Mouse (Mus musculus) embryonic fibroblast, embryonic 13.5 days (primary cell): ENCODE measurements around the gene Celf2. TPM values are rescaled to one million over a fixed set of nuclear protein-coding genes. Genes with fewer than 3 reads are reported as not detected.

Experiments
- H3K27ac ChIP-seq: 2 replicates; pipeline ENCODE4 v1.5.1; 2012; ENCODE audit warnings: low read length, control low read depth, inconsistent platforms; ENCODE audit not compliant: insufficient read depth
- H3K4me1 ChIP-seq: 2 replicates; pipeline ENCODE4 v1.6.1; 2011; ENCODE audit warnings: low read length; ENCODE audit not compliant: control insufficient read depth, insufficient read depth
- H3K4me3 ChIP-seq: 2 replicates; pipeline ENCODE4 v1.5.1; 2011; ENCODE audit warnings: mild to moderate bottlenecking, control low read depth, low read length; ENCODE audit not compliant: insufficient read depth
- CTCF ChIP-seq: IDR thresholded peaks from 2 replicates; pipeline ENCODE4 v1.5.1; 2011; ENCODE audit warnings: mild to moderate bottlenecking, control low read depth, low read length, moderate library complexity, borderline replicate concordance; ENCODE audit not compliant: insufficient read depth
- POLR2A ChIP-seq: IDR thresholded peaks from 2 replicates; pipeline ENCODE4 v1.6.1; 2011; ENCODE audit warnings: low read depth, mild to moderate bottlenecking, control low read depth, low read length, moderate library complexity
- polyA plus RNA-seq: library from polyadenylated mRNA; stranded (reverse); fragments of >200 nt; gene quantifications from 2 replicates; pipeline ENCODE4 v1.2.4, GENCODE M21; 2011; ENCODE audit warnings: low read depth; ENCODE audit not compliant: missing spikeins, insufficient read length

The Celf2 gene
- polyA plus RNA-seq, 1 experiment = 36.6 TPM

- peaks cover under 1% of the 10 kb centered on the region for H3K4me1 ChIP-seq
- TF ChIP-seq POLR2A (no peak), CTCF (no peak)
- H3K27ac ChIP-seq = no peak overlapping the region
- no peak overlapping the region for H3K4me3 ChIP-seq
Observed at GRCm38 (mm10) chr2:7223538-7223937, 285.8 kb downstream of the Celf2 start.

- TF ChIP-seq CTCF (no peak), POLR2A (no peak)
- H3K4me1 ChIP-seq = peaks cover 2% of the 10 kb centered on the region
- no peak overlapping the region for H3K4me3 ChIP-seq
- H3K27ac ChIP-seq = no peak overlapping the region
Observed at GRCm38 (mm10) chr2:7222886-7223285, 286.5 kb downstream of the Celf2 start.

- H3K4me1 ChIP-seq = peaks cover 2% of the 10 kb centered on the region
- no peak overlapping the region for H3K27ac ChIP-seq
- no peak overlapping the region for H3K4me3 ChIP-seq
- TF ChIP-seq POLR2A = no peak
- TF ChIP-seq CTCF = no peak
Observed at GRCm38 (mm10) chr2:7221856-7222255, 287.5 kb downstream of the Celf2 start.

GRCm38 (mm10) chr2:7218101-7218500 lies 291.3 kb downstream of the Celf2 start:
- H3K4me3 ChIP-seq = no peak overlapping the region
- H3K27ac ChIP-seq = no peak overlapping the region
- peaks cover 2% of the 10 kb centered on the region for H3K4me1 ChIP-seq
- TF ChIP-seq CTCF = no peak
- TF ChIP-seq POLR2A = no peak

GRCm38 (mm10) chr2:7207691-7208504 lies 301.5 kb downstream of the Celf2 start:
- H3K4me3 ChIP-seq = no peak overlapping the region
- H3K27ac ChIP-seq = no peak overlapping the region
- TF ChIP-seq POLR2A (no peak), CTCF (no peak)
- no peaks in the 10 kb centered on the region for H3K4me1 ChIP-seq

- Histone ChIP-seq H3K4me1 (no peaks in the 10 kb centered on the region), H3K27ac (no peak overlapping the region), H3K4me3 (no peak overlapping the region)
- no peak for TF ChIP-seq POLR2A
- no peak for TF ChIP-seq CTCF
Observed at GRCm38 (mm10) chr2:7193413-7193812, 315.9 kb downstream of the Celf2 start.

- no peak for TF ChIP-seq CTCF
- no peak for TF ChIP-seq POLR2A
- Histone ChIP-seq H3K27ac (no peak overlapping the region), H3K4me3 (no peak overlapping the region), H3K4me1 (no peaks in the 10 kb centered on the region)
Observed at GRCm38 (mm10) chr2:7179186-7179585, 330.2 kb downstream of the Celf2 start.

- Histone ChIP-seq H3K27ac (no peak overlapping the region), H3K4me3 (no peak overlapping the region), H3K4me1 (no peaks in the 10 kb centered on the region)
- TF ChIP-seq POLR2A = no peak
- TF ChIP-seq CTCF = no peak
Observed at GRCm38 (mm10) chr2:7173271-7174064, 335.9 kb downstream of the Celf2 start.

- H3K4me1 ChIP-seq = no peaks in the 10 kb centered on the region
- H3K4me3 ChIP-seq = no peak overlapping the region
- H3K27ac ChIP-seq = no peak overlapping the region
- TF ChIP-seq CTCF (no peak), POLR2A (no peak)
Observed at GRCm38 (mm10) chr2:7171087-7171696, 338.2 kb downstream of the Celf2 start.
